Mouse (Mus musculus): ENCODE data around the gene Slc10a1.

Gene Slc10a1

GRCm38 (mm10) chr12:80927518-80927917, 41.0 kb downstream of the Slc10a1 start:
- no peak for DNase-seq (ENCODE audit: low spot score)

GRCm38 (mm10) chr12:80926550-80926949, 42.0 kb downstream of the Slc10a1 start:
- no peak for DNase-seq (ENCODE audit: low spot score)

GRCm38 (mm10) chr12:80925919-80926318, 42.6 kb downstream of the Slc10a1 start:
- no peak for DNase-seq (ENCODE audit: low spot score)

- DNase-seq (ENCODE audit: low spot score): no peak
Observed at GRCm38 (mm10) chr12:80924205-80924604, 44.3 kb downstream of the Slc10a1 start.

- DNase-seq (ENCODE audit: low spot score): no peak
Observed at GRCm38 (mm10) chr12:80923602-80924001, 44.9 kb downstream of the Slc10a1 start.

GRCm38 (mm10) chr12:80922869-80923268, 45.6 kb downstream of the Slc10a1 start:
- DNase-seq (ENCODE audit: low spot score): no peak

- DNase-seq (ENCODE audit: low spot score): no peak
Observed at GRCm38 (mm10) chr12:80921301-80921700, 47.2 kb downstream of the Slc10a1 start.

- no peak for DNase-seq (ENCODE audit: low spot score)
Observed at GRCm38 (mm10) chr12:80917764-80918163, 50.7 kb downstream of the Slc10a1 start.

- DNase-seq (ENCODE audit: low spot score): no peak
Observed at GRCm38 (mm10) chr12:80909631-80910030, 58.9 kb downstream of the Slc10a1 start.
